Mouse (Mus musculus) neural tube, embryonic 14.5 days (tissue): ENCODE results near the gene Blvrb. TPM values are rescaled to one million over a fixed set of nuclear protein-coding genes. Genes with fewer than 3 reads are reported as not detected.

ENCODE experiments used
- ATAC-seq: fragments of 200-750 bp; cut with Nextera tagmentation; 2 replicates; pipeline ENCODE4 v1.8.0; 2017; ENCODE audit warnings: low read depth, mild to moderate bottlenecking, moderate TSS enrichment, moderate library complexity
- H3K27ac ChIP-seq: fragments of 300-500 bp; sonication (generic); 2 replicates; pipeline ENCODE4 v1.5.1; 2014; ENCODE audit warnings: low read depth, mild to moderate bottlenecking, control low read depth, low read length, moderate library complexity, mixed read lengths
- H3K27me3 ChIP-seq: fragments of 300-500 bp; sonication (generic); 2 replicates; pipeline ENCODE4 v1.6.1; 2014; ENCODE audit warnings: low read length; ENCODE audit not compliant: control insufficient read depth, insufficient read depth
- H3K36me3 ChIP-seq: fragments of 300-500 bp; sonication (generic); 2 replicates; pipeline ENCODE4 v1.6.1; 2014; ENCODE audit warnings: low read length, mixed read lengths; ENCODE audit not compliant: control insufficient read depth, insufficient read depth
- H3K4me1 ChIP-seq: fragments of 300-500 bp; sonication (generic); 2 replicates; pipeline ENCODE4 v1.6.1; 2014; ENCODE audit warnings: low read length; ENCODE audit not compliant: control insufficient read depth, insufficient read depth
- H3K4me2 ChIP-seq: fragments of 300-500 bp; sonication (generic); 2 replicates; pipeline ENCODE4 v1.6.1; 2014; ENCODE audit warnings: mild to moderate bottlenecking, low read depth, low read length, control low read depth
- H3K4me3 ChIP-seq: fragments of 300-500 bp; sonication (generic); 2 replicates; pipeline ENCODE4 v1.5.1; 2014; ENCODE audit warnings: low read depth, low read length, control low read depth, mixed read lengths
- H3K9ac ChIP-seq: fragments of 300-500 bp; sonication (generic); replicated peaks from 2 replicates; pipeline ENCODE4 v1.6.1; 2014; ENCODE audit warnings: low read depth, mild to moderate bottlenecking, control low read depth, low read length, mixed read lengths
- H3K9me3 ChIP-seq: fragments of 300-500 bp; sonication (generic); 2 replicates; pipeline ENCODE4 v1.6.1; 2016; ENCODE audit warnings: low read length; ENCODE audit not compliant: control insufficient read depth
- WGBS: fragments of 180-500 bp; shearing (Covaris S2); extraction: QIAGEN DNeasy Blood & Tissue Kit; methylation state at CpG from one replicate; pipeline ENCODE4 v1.1.7; 2014; 5-methylcytosine and 5-hydroxymethylcytosine counted together
- polyA plus RNA-seq: library from polyadenylated mRNA; unstranded; fragments of >200 nt; fragmentation: Nextera tagmentation; extraction: Ambion mirVana; gene quantifications from 2 replicates; pipeline ENCODE4 v1.2.1, GENCODE M21; 2014

Gene Blvrb
- polyA plus RNA-seq, 1 experiment from 2014 or later = 12.1 TPM

DNA sequence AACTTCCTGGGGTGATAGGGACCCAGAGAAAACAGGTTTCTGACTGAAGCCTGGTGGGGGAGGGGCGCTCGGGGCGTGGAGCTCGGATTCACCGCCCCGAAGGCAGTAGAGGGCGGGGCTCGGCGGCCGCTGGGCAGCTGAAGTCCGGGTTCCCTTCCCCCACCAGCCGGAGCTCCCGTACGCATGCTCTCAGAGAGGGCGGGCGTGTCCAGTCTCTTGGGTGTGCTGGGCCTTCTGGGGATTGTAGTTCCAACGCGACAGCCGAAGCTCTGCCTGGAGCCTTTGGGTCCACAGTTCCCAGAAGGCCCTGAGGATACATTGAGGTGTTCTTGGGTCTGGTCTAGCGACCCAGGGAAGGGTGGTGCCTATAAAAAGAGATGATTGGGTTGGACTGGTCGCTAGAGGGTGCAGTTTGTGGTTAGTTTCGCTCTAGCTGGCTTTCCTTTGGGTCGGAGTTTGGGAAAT is 26.7 kb downstream of the Blvrb start:
- peaks cover 8% of the 10 kb centered on the region; the same call in 1 of the 2 replicates for H3K36me3 ChIP-seq
- under 1% methylated on average over 23 of the region's 23 CpGs for WGBS
- no peak overlapping the region; the same call in 1 of the 2 replicates for H3K9ac ChIP-seq
- no peaks in the 10 kb centered on the region for H3K27me3 ChIP-seq
- no peaks in the 10 kb centered on the region for H3K9me3 ChIP-seq
- H3K4me3 ChIP-seq = peak overlapping the region; percentile 53
- ATAC-seq = peak; percentile 89
- peak overlapping the region; percentile 68 for H3K4me2 ChIP-seq
- H3K27ac ChIP-seq = peak overlapping the region; percentile 72; the same call in 1 of the 2 replicates
- H3K4me1 ChIP-seq = peaks cover 3% of the 10 kb centered on the region; the same call in 1 of the 2 replicates

DNA sequence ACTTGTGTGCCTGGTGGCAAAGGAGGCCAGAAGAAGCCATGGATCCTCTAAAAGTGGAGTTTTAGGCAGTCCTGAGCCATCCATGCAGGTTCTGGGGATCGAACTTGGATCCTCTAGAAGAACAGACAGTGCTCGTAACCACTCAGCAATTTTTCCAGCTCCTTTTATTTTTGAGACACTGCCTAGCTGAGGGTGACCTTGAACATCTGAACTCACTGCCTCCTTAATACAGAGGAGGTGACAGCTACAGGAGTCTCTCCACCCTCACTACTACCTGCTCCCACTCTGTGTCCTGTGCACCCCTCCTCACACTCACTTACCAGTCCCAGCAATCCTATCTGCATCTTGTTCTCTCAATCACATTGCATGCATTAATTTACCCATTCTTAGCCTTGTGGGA is 27.8 kb downstream of the Blvrb start:
- Histone ChIP-seq H3K9ac (no peak overlapping the region), H3K4me1 (peaks cover 3% of the 10 kb centered on the region; the same call in 1 of the 2 replicates), H3K4me3 (no peak overlapping the region), H3K36me3 (peaks cover 8% of the 10 kb centered on the region; the same call in 1 of the 2 replicates), H3K27ac (no peak overlapping the region), H3K4me2 (no peak overlapping the region), H3K27me3 (no peaks in the 10 kb centered on the region), H3K9me3 (no peaks in the 10 kb centered on the region)
- ATAC-seq = no peak
- 97% methylated on average over 2 of the region's 2 CpGs for WGBS

DNA sequence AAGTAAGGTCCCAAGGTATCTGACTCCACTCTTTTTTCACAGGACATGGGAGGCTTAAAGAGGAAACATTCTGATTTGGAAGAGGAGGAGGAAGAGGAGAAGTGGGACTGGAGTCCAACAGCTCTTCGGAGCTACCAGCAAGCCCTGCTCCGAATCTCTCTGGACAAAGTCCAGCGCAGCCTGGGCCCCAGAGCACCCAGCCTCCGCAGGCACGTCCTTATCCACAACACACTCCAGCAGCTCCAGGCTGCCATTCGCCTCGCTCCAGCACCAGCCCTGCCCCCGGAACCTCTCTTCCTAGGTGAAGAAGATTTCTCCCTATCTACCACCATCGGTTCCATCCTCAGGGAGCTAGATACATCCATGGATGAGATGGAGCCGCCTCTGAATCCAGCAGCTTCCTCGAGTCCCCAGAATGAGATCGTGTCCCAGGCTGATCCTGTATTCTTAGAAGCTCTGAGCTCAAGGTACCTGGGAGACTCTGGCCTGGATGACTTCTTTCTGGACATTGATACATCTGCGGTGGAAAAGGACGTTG is 28.4 kb downstream of the Blvrb start:
- H3K27me3 ChIP-seq = no peaks in the 10 kb centered on the region
- ATAC-seq = no peak
- H3K4me2 ChIP-seq = no peak overlapping the region
- no peak overlapping the region for H3K9ac ChIP-seq
- H3K4me1 ChIP-seq = peaks cover 3% of the 10 kb centered on the region; the same call in 1 of the 2 replicates
- WGBS = 98% methylated on average over 14 of the region's 14 CpGs
- no peak overlapping the region for H3K4me3 ChIP-seq
- H3K27ac ChIP-seq = no peak overlapping the region
- no peaks in the 10 kb centered on the region for H3K9me3 ChIP-seq
- H3K36me3 ChIP-seq = peaks cover 8% of the 10 kb centered on the region; the same call in 1 of the 2 replicates

DNA sequence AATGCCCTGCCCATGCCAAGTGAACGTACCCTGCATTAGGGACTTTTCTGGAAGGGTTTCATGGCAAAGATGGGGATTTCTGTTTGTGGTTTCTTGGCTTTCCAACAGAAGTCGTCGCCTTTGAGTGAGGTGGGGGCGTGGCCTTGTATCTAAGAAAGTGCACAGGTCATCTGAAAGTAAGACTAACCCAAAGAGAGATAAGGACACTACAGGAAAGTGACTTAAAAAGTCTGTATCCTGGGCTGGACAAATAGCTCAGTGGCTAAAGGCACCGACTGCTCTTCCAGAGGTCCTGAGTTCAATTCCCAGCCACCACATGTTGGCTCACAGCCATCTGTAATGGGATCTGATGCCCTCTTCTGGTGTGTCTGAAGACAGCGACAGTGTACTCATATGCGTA is 30.8 kb downstream of the Blvrb start:
- H3K9ac ChIP-seq = no peak overlapping the region
- H3K9me3 ChIP-seq = no peaks in the 10 kb centered on the region
- H3K4me3 ChIP-seq = no peak overlapping the region
- H3K36me3 ChIP-seq = peaks cover 8% of the 10 kb centered on the region; the same call in 1 of the 2 replicates
- H3K27me3 ChIP-seq = no peaks in the 10 kb centered on the region
- no peak for ATAC-seq
- H3K27ac ChIP-seq = no peak overlapping the region
- H3K4me2 ChIP-seq = no peak overlapping the region
- 84% methylated on average over 7 of the region's 7 CpGs for WGBS
- H3K4me1 ChIP-seq = peaks cover 4% of the 10 kb centered on the region; the same call in 1 of the 2 replicates

GRCm38 (mm10) chr7:27479750-27480149 is 32.0 kb downstream of the Blvrb start:
- no peak overlapping the region for H3K9ac ChIP-seq
- peaks cover 8% of the 10 kb centered on the region; the same call in 1 of the 2 replicates for H3K36me3 ChIP-seq
- H3K27me3 ChIP-seq = no peaks in the 10 kb centered on the region
- 78% methylated on average over 1 of the region's 1 CpGs for WGBS
- ATAC-seq = no peak
- no peak overlapping the region for H3K27ac ChIP-seq
- H3K4me1 ChIP-seq = peaks cover 4% of the 10 kb centered on the region; the same call in 1 of the 2 replicates
- H3K4me3 ChIP-seq = no peak overlapping the region
- no peaks in the 10 kb centered on the region for H3K9me3 ChIP-seq
- no peak overlapping the region for H3K4me2 ChIP-seq

DNA sequence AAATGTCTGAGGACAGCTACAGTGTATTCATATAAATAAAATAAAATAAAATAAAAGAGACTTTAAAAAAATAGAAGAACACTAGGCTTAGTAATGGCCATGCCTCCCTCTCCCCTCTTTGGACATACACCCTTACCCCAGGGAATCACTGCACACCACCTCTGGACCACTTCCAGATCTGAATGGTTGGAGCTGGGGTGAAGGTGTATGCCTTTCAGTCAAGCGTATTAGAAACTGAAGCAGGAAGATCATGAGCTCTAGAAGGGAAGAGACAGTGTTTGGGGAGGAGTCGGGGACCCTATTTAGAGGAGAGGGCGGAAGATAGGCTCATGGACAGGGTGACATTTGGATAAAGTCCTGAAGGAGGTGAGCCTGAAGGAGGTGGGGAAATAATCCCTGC is 32.7 kb downstream of the Blvrb start:
- H3K4me1 ChIP-seq = peaks cover 4% of the 10 kb centered on the region; the same call in 1 of the 2 replicates
- H3K36me3 ChIP-seq = peaks cover 8% of the 10 kb centered on the region; the same call in 1 of the 2 replicates
- no peaks in the 10 kb centered on the region for H3K27me3 ChIP-seq
- no peaks in the 10 kb centered on the region for H3K9me3 ChIP-seq
- ATAC-seq = no peak
- 83% methylated on average over 3 of the region's 3 CpGs for WGBS
- no peak overlapping the region for H3K27ac ChIP-seq
- H3K4me3 ChIP-seq = no peak overlapping the region
- no peak overlapping the region for H3K4me2 ChIP-seq
- H3K9ac ChIP-seq = peak overlapping the region; percentile 16; the same call in 1 of the 2 replicates

DNA sequence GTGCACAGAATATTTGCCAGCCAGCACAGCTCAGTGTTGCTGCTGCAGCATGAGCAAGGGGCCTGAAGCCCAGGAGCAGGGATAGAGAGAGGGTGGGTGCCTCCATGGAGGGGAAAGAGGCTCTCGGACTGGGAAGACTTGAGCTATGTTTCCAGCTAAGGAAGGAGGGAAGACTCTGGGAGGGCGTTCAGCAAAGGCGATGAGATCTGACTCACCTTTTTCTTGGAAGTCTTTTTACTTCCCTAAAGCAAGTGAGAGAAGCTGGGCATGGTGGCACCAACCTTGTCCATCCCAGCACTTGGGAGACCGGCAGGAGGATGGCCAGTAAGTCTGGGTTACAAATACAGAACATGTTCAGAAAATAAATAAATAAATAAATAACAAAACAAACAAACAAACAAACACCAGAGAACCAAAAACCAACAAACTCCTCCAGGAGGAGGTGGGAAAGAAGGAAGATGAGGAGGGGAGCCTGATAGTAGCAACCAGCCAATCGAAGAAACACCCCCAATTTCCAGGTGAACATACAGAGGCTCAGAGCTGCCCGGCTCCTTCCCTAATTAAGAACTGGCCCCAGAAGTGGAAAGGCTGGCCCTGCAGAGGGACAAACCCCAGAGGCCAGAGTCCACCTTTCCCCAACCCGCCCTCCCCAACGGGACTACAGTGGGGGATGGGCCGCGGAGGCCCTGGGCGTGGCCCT is 33.3 kb downstream of the Blvrb start:
- peak overlapping the region; percentile 50 for H3K9ac ChIP-seq
- no peak for ATAC-seq
- H3K9me3 ChIP-seq = no peaks in the 10 kb centered on the region
- no peak overlapping the region for H3K27ac ChIP-seq
- H3K4me2 ChIP-seq = peak overlapping the region; percentile 54
- 16% methylated on average over 11 of the region's 11 CpGs for WGBS
- H3K27me3 ChIP-seq = no peaks in the 10 kb centered on the region
- H3K36me3 ChIP-seq = peaks cover 7% of the 10 kb centered on the region; the same call in 1 of the 2 replicates
- peaks cover 4% of the 10 kb centered on the region; the same call in 1 of the 2 replicates for H3K4me1 ChIP-seq
- peak overlapping the region; percentile 16 for H3K4me3 ChIP-seq

- Histone ChIP-seq H3K4me3 (peak overlapping the region; percentile 16), H3K4me2 (peak overlapping the region; percentile 54), H3K9me3 (no peaks in the 10 kb centered on the region), H3K4me1 (peaks cover 4% of the 10 kb centered on the region; the same call in 1 of the 2 replicates), H3K9ac (peak overlapping the region; percentile 50), H3K27ac (no peak overlapping the region), H3K36me3 (0 out of 2 replicates have a peak, but pooled peaks cover 4% of the 10 kb centered on the region), H3K27me3 (no peaks in the 10 kb centered on the region)
- 0% methylated on average over 10 of the region's 12 CpGs for WGBS
- peak; percentile 55; the same call in 1 of the 2 replicates for ATAC-seq
Measured at GRCm38 (mm10) chr7:27481627-27481969, 33.8 kb downstream of the Blvrb start.

- Histone ChIP-seq H3K4me2 (no peak overlapping the region), H3K36me3 (no peaks in the 10 kb centered on the region), H3K27ac (no peak overlapping the region), H3K9me3 (no peaks in the 10 kb centered on the region), H3K4me1 (peaks cover 4% of the 10 kb centered on the region; the same call in 1 of the 2 replicates), H3K27me3 (no peaks in the 10 kb centered on the region), H3K4me3 (no peak overlapping the region), H3K9ac (no peak overlapping the region)
- 90% methylated on average over 4 of the region's 4 CpGs for WGBS
- ATAC-seq = no peak
Measured at GRCm38 (mm10) chr7:27483860-27484259, 36.1 kb downstream of the Blvrb start.
